Mouse (Mus musculus) embryonic facial prominence, embryonic 11.5 days (tissue): ENCODE measurements around the gene Xylt1. TPM values are rescaled to one million over a fixed set of nuclear protein-coding genes. Genes with fewer than 3 reads are reported as not detected.

Source experiments
- ATAC-seq: fragments of 200-750 bp; cut with Nextera tagmentation; replicated peaks from 2 replicates; pipeline ENCODE4 v1.8.0; 2017; ENCODE audit warnings: low read depth; ENCODE audit not compliant: insufficient number of reproducible peaks, low FRiP score, low TSS enrichment
- DNase-seq: peaks from one replicate; pipeline ENCODE4 v3.0.0-alpha.2; 2015; ENCODE audit warnings: low spot score
- H3K27ac ChIP-seq: fragments of 300-500 bp; sonication (generic); replicated peaks from 2 replicates; pipeline ENCODE4 v1.5.1; 2014; ENCODE audit warnings: mild to moderate bottlenecking, low read depth, low read length, control low read depth
- H3K27me3 ChIP-seq: fragments of 300-500 bp; sonication (generic); 2 replicates; pipeline ENCODE4 v1.6.1; 2014; ENCODE audit warnings: mild to moderate bottlenecking, low read length, moderate library complexity, mixed read lengths; ENCODE audit not compliant: control insufficient read depth, insufficient read depth
- H3K36me3 ChIP-seq: fragments of 300-500 bp; sonication (generic); replicated peaks from 2 replicates; pipeline ENCODE4 v1.6.1; 2014; ENCODE audit warnings: low read depth, mild to moderate bottlenecking, low read length, moderate library complexity, mixed read lengths; ENCODE audit not compliant: control insufficient read depth, insufficient read depth
- H3K4me1 ChIP-seq: fragments of 300-500 bp; sonication (generic); 2 replicates; pipeline ENCODE4 v1.6.1; 2014; ENCODE audit warnings: low read length, mixed read lengths; ENCODE audit not compliant: control insufficient read depth, insufficient read depth
- H3K4me2 ChIP-seq: fragments of 300-500 bp; sonication (generic); 2 replicates; pipeline ENCODE4 v1.6.1; 2014; ENCODE audit warnings: low read depth, mild to moderate bottlenecking, control low read depth, low read length, moderate library complexity
- H3K4me3 ChIP-seq: fragments of 300-500 bp; sonication (generic); 2 replicates; pipeline ENCODE4 v1.5.1; 2014; ENCODE audit warnings: low read depth, low read length, control low read depth
- H3K9ac ChIP-seq: fragments of 300-500 bp; sonication (generic); replicated peaks from 2 replicates; pipeline ENCODE4 v1.6.1; 2014; ENCODE audit warnings: mild to moderate bottlenecking, control low read depth, low read length
- H3K9me3 ChIP-seq: fragments of 300-500 bp; sonication (generic); replicated peaks from 2 replicates; pipeline ENCODE4 v1.6.1; 2016; ENCODE audit warnings: mild to moderate bottlenecking, low read length, inconsistent platforms, mixed read lengths; ENCODE audit not compliant: control insufficient read depth
- WGBS: fragments of 180-500 bp; shearing (Covaris S2); extraction: QIAGEN DNeasy Blood & Tissue Kit; methylation state at CpG from one replicate; pipeline ENCODE4 v1.1.7; 2014; 5-methylcytosine and 5-hydroxymethylcytosine counted together
- polyA plus RNA-seq: library from polyadenylated mRNA; unstranded; fragments of >200 nt; fragmentation: Nextera tagmentation; extraction: Ambion mirVana; gene quantifications from 2 replicates; pipeline ENCODE4 v1.2.1, GENCODE M21; 2014

Xylt1 gene
- polyA plus RNA-seq, 1 experiment from 2014 or later, result 1.4 TPM

DNA sequence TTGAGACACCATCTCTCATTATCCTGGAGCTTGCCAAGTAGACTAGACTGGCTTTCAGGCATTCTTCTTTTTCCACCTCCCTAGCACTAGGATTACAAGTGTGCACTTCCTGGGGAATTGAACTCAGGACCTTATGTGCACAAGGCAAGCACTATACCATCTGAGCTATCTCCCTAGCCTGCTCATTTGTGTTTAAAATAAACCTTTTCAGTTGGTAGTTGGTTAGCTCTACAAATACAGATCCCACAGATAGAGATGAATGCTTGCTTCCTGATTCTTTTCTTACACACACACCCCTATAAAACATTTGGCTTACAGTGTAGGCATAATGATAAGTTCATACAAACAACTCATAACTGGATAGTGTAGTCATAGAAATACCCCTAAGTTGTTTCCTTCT lies 206.0 kb downstream of the Xylt1 start:
- H3K9me3 ChIP-seq, result no peaks in the 10 kb centered on the region
- ATAC-seq (no peak), DNase-seq (no peak)
- no peaks in the 10 kb centered on the region for H3K27me3 ChIP-seq
- no peak overlapping the region for H3K9ac ChIP-seq
- H3K4me3 ChIP-seq, result no peak overlapping the region
- H3K4me1 ChIP-seq, result no peaks in the 10 kb centered on the region
- H3K36me3 ChIP-seq, result no peaks in the 10 kb centered on the region
- H3K27ac ChIP-seq, result no peak overlapping the region
- H3K4me2 ChIP-seq, result no peak overlapping the region

- DNase-seq, result no peak
- no peak overlapping the region for H3K4me3 ChIP-seq
- no peak for ATAC-seq
- H3K4me1 ChIP-seq, result no peaks in the 10 kb centered on the region
- no peak overlapping the region for H3K9ac ChIP-seq
- no peak overlapping the region for H3K4me2 ChIP-seq
- 85% methylated on average over 6 of the region's 6 CpGs for WGBS
- no peaks in the 10 kb centered on the region for H3K27me3 ChIP-seq
- no peaks in the 10 kb centered on the region for H3K9me3 ChIP-seq
- H3K36me3 ChIP-seq, result no peaks in the 10 kb centered on the region
- no peak overlapping the region for H3K27ac ChIP-seq
These were observed 206.6 kb downstream of the Xylt1 start for GRCm38 (mm10) chr7:117587234-117587929.

GRCm38 (mm10) chr7:117588426-117588825 lies 207.6 kb downstream of the Xylt1 start:
- Histone ChIP-seq H3K36me3 (no peaks in the 10 kb centered on the region), H3K9ac (no peak overlapping the region), H3K27ac (no peak overlapping the region), H3K4me2 (no peak overlapping the region), H3K9me3 (no peaks in the 10 kb centered on the region), H3K4me1 (no peaks in the 10 kb centered on the region), H3K4me3 (no peak overlapping the region), H3K27me3 (no peaks in the 10 kb centered on the region)
- 71% methylated on average over 1 of the region's 1 CpGs for WGBS
- no peak for ATAC-seq
- no peak for DNase-seq

GRCm38 (mm10) chr7:117589359-117589758 lies 208.6 kb downstream of the Xylt1 start:
- DNase-seq, result no peak
- Histone ChIP-seq H3K9me3 (no peaks in the 10 kb centered on the region), H3K27me3 (no peaks in the 10 kb centered on the region), H3K4me1 (no peaks in the 10 kb centered on the region), H3K36me3 (no peaks in the 10 kb centered on the region), H3K27ac (no peak overlapping the region), H3K4me2 (no peak overlapping the region), H3K4me3 (no peak overlapping the region), H3K9ac (no peak overlapping the region)
- ATAC-seq, result no peak
- 68% methylated on average over 2 of the region's 2 CpGs for WGBS

DNA sequence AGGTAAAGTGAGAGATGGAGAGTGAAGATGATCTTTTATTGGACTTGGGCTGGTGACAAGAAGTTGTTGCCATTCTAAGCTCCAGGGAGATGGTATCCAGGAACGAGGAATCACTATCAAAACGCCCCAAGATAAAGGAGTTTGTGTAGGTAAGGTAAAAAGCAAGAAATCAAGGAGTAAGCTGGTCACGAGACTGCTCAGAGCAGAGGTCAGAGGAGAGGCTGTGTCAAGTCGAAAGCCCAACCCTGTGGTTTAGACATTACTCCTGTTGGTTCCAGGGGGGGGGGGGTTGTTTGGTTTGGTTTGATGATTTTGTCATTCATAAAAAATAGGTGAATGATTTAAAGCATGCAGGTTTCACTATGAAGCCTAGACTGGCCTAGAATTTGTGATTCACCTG lies 209.0 kb downstream of the Xylt1 start:
- H3K9me3 ChIP-seq, result no peaks in the 10 kb centered on the region
- DNase-seq (no peak), ATAC-seq (no peak)
- 77% methylated on average over 4 of the region's 4 CpGs for WGBS
- H3K36me3 ChIP-seq, result no peaks in the 10 kb centered on the region
- H3K27me3 ChIP-seq, result no peaks in the 10 kb centered on the region
- no peak overlapping the region for H3K4me2 ChIP-seq
- no peak overlapping the region for H3K9ac ChIP-seq
- H3K4me3 ChIP-seq, result no peak overlapping the region
- no peak overlapping the region for H3K27ac ChIP-seq
- no peaks in the 10 kb centered on the region for H3K4me1 ChIP-seq

DNA sequence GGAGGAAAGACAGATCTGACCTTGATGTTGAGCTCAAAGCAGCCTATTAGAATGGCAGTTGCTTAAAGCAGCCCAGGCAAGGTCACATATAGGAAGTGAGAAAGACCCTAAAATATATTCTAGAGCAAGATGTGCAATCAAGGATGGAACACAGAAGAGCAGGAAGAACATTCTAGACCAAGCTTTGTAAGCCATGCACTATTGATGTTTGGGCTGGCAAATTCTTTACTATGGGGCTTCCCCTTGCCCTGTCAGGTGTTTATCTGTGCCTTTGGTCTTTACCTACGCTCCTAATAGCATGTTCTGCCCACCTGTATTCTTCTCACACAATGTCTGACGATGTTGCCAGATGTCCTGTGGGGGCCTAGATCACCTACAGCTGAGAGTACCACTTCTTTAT lies 213.4 kb downstream of the Xylt1 start:
- ATAC-seq (no peak), DNase-seq (no peak)
- WGBS, result 79% methylated on average over 2 of the region's 2 CpGs
- H3K36me3 ChIP-seq, result no peaks in the 10 kb centered on the region
- H3K27me3 ChIP-seq, result no peaks in the 10 kb centered on the region
- no peaks in the 10 kb centered on the region for H3K4me1 ChIP-seq
- H3K4me2 ChIP-seq, result no peak overlapping the region
- H3K9ac ChIP-seq, result no peak overlapping the region
- H3K27ac ChIP-seq, result no peak overlapping the region
- H3K4me3 ChIP-seq, result no peak overlapping the region
- H3K9me3 ChIP-seq, result no peaks in the 10 kb centered on the region

- H3K4me2 ChIP-seq, result no peak overlapping the region
- no peaks in the 10 kb centered on the region for H3K9me3 ChIP-seq
- H3K27ac ChIP-seq, result no peak overlapping the region
- DNase-seq, result no peak
- H3K36me3 ChIP-seq, result no peaks in the 10 kb centered on the region
- H3K27me3 ChIP-seq, result no peaks in the 10 kb centered on the region
- H3K9ac ChIP-seq, result no peak overlapping the region
- H3K4me3 ChIP-seq, result no peak overlapping the region
- no peak for ATAC-seq
- no peaks in the 10 kb centered on the region for H3K4me1 ChIP-seq
- WGBS, result 83% methylated on average over 12 of the region's 12 CpGs
These were observed 214.4 kb downstream of the Xylt1 start for GRCm38 (mm10) chr7:117595029-117595695.

- WGBS, result 53% methylated on average over 7 of the region's 7 CpGs
- Histone ChIP-seq H3K27me3 (no peaks in the 10 kb centered on the region), H3K4me2 (no peak overlapping the region), H3K4me3 (no peak overlapping the region), H3K27ac (no peak overlapping the region), H3K4me1 (no peaks in the 10 kb centered on the region), H3K9ac (no peak overlapping the region), H3K9me3 (no peaks in the 10 kb centered on the region), H3K36me3 (no peaks in the 10 kb centered on the region)
- ATAC-seq (no peak), DNase-seq (no peak)
These were observed 219.7 kb downstream of the Xylt1 start for GRCm38 (mm10) chr7:117600443-117600842.
